Mouse (Mus musculus) heart, embryonic 12.5 days (tissue): ENCODE data around the gene Habp4. TPM values are rescaled to one million over a fixed set of nuclear protein-coding genes. Genes with fewer than 3 reads are reported as not detected.

ENCODE experiments used
- ATAC-seq: fragments of 200-750 bp; cut with Nextera tagmentation; 2 replicates; pipeline ENCODE4 v1.8.0; 2017; ENCODE audit warnings: moderate TSS enrichment, moderate library complexity; ENCODE audit not compliant: insufficient number of reproducible peaks, low FRiP score
- H3K27ac ChIP-seq: fragments of 300-500 bp; sonication (generic); 2 replicates; pipeline ENCODE4 v1.5.1; 2016; ENCODE audit warnings: mild to moderate bottlenecking, moderate library complexity; ENCODE audit not compliant: poor library complexity, severe bottlenecking
- H3K27me3 ChIP-seq: fragments of 300-500 bp; sonication (generic); replicated peaks from 2 replicates; pipeline ENCODE4 v1.6.1; 2016; ENCODE audit warnings: mild to moderate bottlenecking, moderate library complexity
- H3K36me3 ChIP-seq: fragments of 300-500 bp; sonication (generic); 2 replicates; pipeline ENCODE4 v1.6.1; 2016; ENCODE audit warnings: mild to moderate bottlenecking, moderate library complexity
- H3K4me1 ChIP-seq: fragments of 300-500 bp; sonication (generic); replicated peaks from 2 replicates; pipeline ENCODE4 v1.6.1; 2016; ENCODE audit warnings: mild to moderate bottlenecking
- H3K4me2 ChIP-seq: fragments of 300-500 bp; sonication (generic); 2 replicates; pipeline ENCODE4 v1.6.1; 2016; ENCODE audit warnings: mild to moderate bottlenecking, moderate library complexity
- H3K4me3 ChIP-seq: fragments of 300-500 bp; sonication (generic); 2 replicates; pipeline ENCODE4 v1.5.1; 2016; ENCODE audit warnings: mild to moderate bottlenecking
- H3K9ac ChIP-seq: fragments of 300-500 bp; sonication (generic); 2 replicates; pipeline ENCODE4 v1.6.1; 2016; ENCODE audit warnings: mild to moderate bottlenecking, moderate library complexity
- H3K9me3 ChIP-seq: fragments of 300-500 bp; sonication (generic); replicated peaks from 2 replicates; pipeline ENCODE4 v1.6.1; 2016; ENCODE audit warnings: mild to moderate bottlenecking, moderate library complexity
- WGBS: fragments of 180-500 bp; shearing (Covaris S2); methylation state at CpG from one replicate; pipeline ENCODE4 v1.1.7; 2016; 5-methylcytosine and 5-hydroxymethylcytosine counted together
- polyA plus RNA-seq: library from polyadenylated mRNA; unstranded; fragments of >200 nt; fragmentation: Nextera tagmentation; extraction: Ambion mirVana; gene quantifications from 2 replicates; pipeline ENCODE4 v1.2.1, GENCODE M21; 2016

The Habp4 gene
- polyA plus RNA-seq, 1 experiment from 2014 or later: 69.8 TPM

GRCm38 (mm10) chr13:64235777-64236176, 74.2 kb downstream of the Habp4 start:
- Histone ChIP-seq H3K4me1 (peaks cover 47% of the 10 kb centered on the region), H3K4me3 (no peak overlapping the region), H3K27ac (0 out of 2 replicates have a peak overlapping the region, but pooled peaks have one; percentile 54), H3K36me3 (0 out of 2 replicates have a peak, but pooled peaks cover 2% of the 10 kb centered on the region), H3K27me3 (no peaks in the 10 kb centered on the region), H3K9me3 (no peaks in the 10 kb centered on the region), H3K4me2 (no peak overlapping the region), H3K9ac (no peak overlapping the region)
- 66% methylated on average over 3 of the region's 3 CpGs for WGBS
- ATAC-seq: no peak

Other genes starting within 250 kb of the Habp4 start
- gene Hsd17b3, start 72.6 kb upstream of the Habp4 start, polyA plus RNA-seq: not detected in 2 replicates
- gene Slc35d2, start 32.5 kb upstream of the Habp4 start, polyA plus RNA-seq: 8.6 and 9.5 TPM in 2 replicates
- gene Zfp367, start 8.6 kb upstream of the Habp4 start, polyA plus RNA-seq: 28.8 and 29.7 TPM in 2 replicates
- gene Cdc14b, start 113.5 kb downstream of the Habp4 start, polyA plus RNA-seq: 21.7 and 22.1 TPM in 2 replicates
- 89.0 and 93.6 TPM in 2 replicates for gene Aaed1, start 150.9 kb downstream of the Habp4 start, polyA plus RNA-seq
- gene Ctsl, start 209.1 kb downstream of the Habp4 start, polyA plus RNA-seq: 266 and 280 TPM in 2 replicates